In genomic region chr6:86232367-86232766, GRCm38 (mm10) we compare ENCODE assay signal across 26 mouse cellular contexts. TPM values are rescaled to one million over a fixed set of nuclear protein-coding genes. Genes with fewer than 3 reads are reported as not detected.
"Had no signal": no experiment of that assay in that cellular context is flagged by ENCODE, and none has a peak within 500 bp of the region (broad histone marks: within the 10 kb centered on the region; RNA-seq: fewer than 3 reads in every experiment).

No protein-coding gene starts in this region.

- H3K36me3 ChIP-seq: heart, embryonic 10.5 days; heart, embryonic 12.5 days; hindbrain, embryonic 13.5 days; hindbrain, embryonic 15.5 days; kidney, embryonic 15.5 days; limb, embryonic 10.5 days; limb, embryonic 12.5 days; liver, embryonic 13.5 days had no signal

- ATAC-seq: hindbrain, postnatal 0 days had no signal

- DNase-seq: gastrocnemius, adult 2 months; gastrocnemius, postnatal 10 days; gastrocnemius, postnatal 25 days; heart, adult 18-20 months; heart, postnatal 10 days; heart, postnatal 36 days; kidney, adult 11 months; kidney, adult 2 months; kidney, adult 9 months; kidney, postnatal 14 days; kidney, postnatal 36 days; layer of hippocampus, adult 9-11 months; layer of hippocampus, postnatal 36 days; liver; liver, embryonic 13.5 days had no signal

- H3K4me3 ChIP-seq: gastrocnemius, adult 2 months; heart, embryonic 10.5 days; heart, embryonic 12.5 days; hindbrain, embryonic 13.5 days; hindbrain, embryonic 15.5 days; kidney, embryonic 15.5 days; limb, embryonic 10.5 days; limb, embryonic 12.5 days; liver, embryonic 13.5 days had no signal

- H3K27me3 ChIP-seq: heart, embryonic 12.5 days; hindbrain, embryonic 13.5 days; hindbrain, embryonic 15.5 days; kidney, embryonic 15.5 days; liver, embryonic 13.5 days had no signal

- H3K4me2 ChIP-seq: heart, embryonic 12.5 days; hindbrain, embryonic 13.5 days; hindbrain, embryonic 15.5 days; kidney, embryonic 15.5 days; limb, embryonic 12.5 days; liver, embryonic 11.5 days; liver, embryonic 13.5 days had no signal

- H3K4me1 ChIP-seq: hindbrain, embryonic 13.5 days; hindbrain, embryonic 15.5 days; limb, embryonic 10.5 days; liver, embryonic 13.5 days had no signal

- H3K9ac ChIP-seq: heart, embryonic 12.5 days; hindbrain, embryonic 13.5 days; hindbrain, embryonic 15.5 days; kidney, embryonic 15.5 days; limb, embryonic 12.5 days; liver, embryonic 13.5 days had no signal

- H3K27ac ChIP-seq: gastrocnemius, adult 2 months; heart, embryonic 10.5 days; hindbrain, embryonic 13.5 days; hindbrain, embryonic 15.5 days; hindbrain, postnatal 0 days; kidney, embryonic 15.5 days; kidney, postnatal 0 days; limb, embryonic 10.5 days; limb, embryonic 12.5 days; liver, embryonic 13.5 days had no signal

- H3K9me3 ChIP-seq: heart, embryonic 10.5 days; heart, embryonic 12.5 days; hindbrain, embryonic 13.5 days; hindbrain, embryonic 15.5 days; kidney, embryonic 15.5 days; limb, embryonic 10.5 days; limb, embryonic 12.5 days; liver, embryonic 13.5 days had no signal

RNA-seq across cellular contexts. Expression of gene Tgfa, which starts 37.3 kb away (rescaled TPM):
- total RNA-seq: granulocyte monocyte progenitor cell, adult 5-6 weeks had no signal
